Mouse (Mus musculus) embryonic facial prominence, embryonic 11.5 days (tissue): ENCODE data around the gene Blvrb. TPM values are rescaled to one million over a fixed set of nuclear protein-coding genes. Genes with fewer than 3 reads are reported as not detected.
A peak's percentile ranks its signal among the peaks of the same experiment; 100 is the strongest.

ENCODE experiments used
- ATAC-seq: fragments of 200-750 bp; cut with Nextera tagmentation; replicated peaks from 2 replicates; pipeline ENCODE4 v1.8.0; 2017; ENCODE audit warnings: low read depth; ENCODE audit not compliant: insufficient number of reproducible peaks, low FRiP score, low TSS enrichment
- DNase-seq: peaks from one replicate; pipeline ENCODE4 v3.0.0-alpha.2; 2015; ENCODE audit warnings: low spot score
- H3K27ac ChIP-seq: fragments of 300-500 bp; sonication (generic); replicated peaks from 2 replicates; pipeline ENCODE4 v1.5.1; 2014; ENCODE audit warnings: mild to moderate bottlenecking, low read depth, low read length, control low read depth
- H3K27me3 ChIP-seq: fragments of 300-500 bp; sonication (generic); 2 replicates; pipeline ENCODE4 v1.6.1; 2014; ENCODE audit warnings: mild to moderate bottlenecking, low read length, moderate library complexity, mixed read lengths; ENCODE audit not compliant: control insufficient read depth, insufficient read depth
- H3K36me3 ChIP-seq: fragments of 300-500 bp; sonication (generic); replicated peaks from 2 replicates; pipeline ENCODE4 v1.6.1; 2014; ENCODE audit warnings: low read depth, mild to moderate bottlenecking, low read length, moderate library complexity, mixed read lengths; ENCODE audit not compliant: control insufficient read depth, insufficient read depth
- H3K4me1 ChIP-seq: fragments of 300-500 bp; sonication (generic); 2 replicates; pipeline ENCODE4 v1.6.1; 2014; ENCODE audit warnings: low read length, mixed read lengths; ENCODE audit not compliant: control insufficient read depth, insufficient read depth
- H3K4me2 ChIP-seq: fragments of 300-500 bp; sonication (generic); 2 replicates; pipeline ENCODE4 v1.6.1; 2014; ENCODE audit warnings: low read depth, mild to moderate bottlenecking, control low read depth, low read length, moderate library complexity
- H3K4me3 ChIP-seq: fragments of 300-500 bp; sonication (generic); 2 replicates; pipeline ENCODE4 v1.5.1; 2014; ENCODE audit warnings: low read depth, low read length, control low read depth
- H3K9ac ChIP-seq: fragments of 300-500 bp; sonication (generic); replicated peaks from 2 replicates; pipeline ENCODE4 v1.6.1; 2014; ENCODE audit warnings: mild to moderate bottlenecking, control low read depth, low read length
- H3K9me3 ChIP-seq: fragments of 300-500 bp; sonication (generic); replicated peaks from 2 replicates; pipeline ENCODE4 v1.6.1; 2016; ENCODE audit warnings: mild to moderate bottlenecking, low read length, inconsistent platforms, mixed read lengths; ENCODE audit not compliant: control insufficient read depth
- WGBS: fragments of 180-500 bp; shearing (Covaris S2); extraction: QIAGEN DNeasy Blood & Tissue Kit; methylation state at CpG from one replicate; pipeline ENCODE4 v1.1.7; 2014; 5-methylcytosine and 5-hydroxymethylcytosine counted together
- polyA plus RNA-seq: library from polyadenylated mRNA; unstranded; fragments of >200 nt; fragmentation: Nextera tagmentation; extraction: Ambion mirVana; gene quantifications from 2 replicates; pipeline ENCODE4 v1.2.1, GENCODE M21; 2014

Blvrb gene
- polyA plus RNA-seq, 1 experiment from 2014 or later: 33.9 TPM

DNA sequence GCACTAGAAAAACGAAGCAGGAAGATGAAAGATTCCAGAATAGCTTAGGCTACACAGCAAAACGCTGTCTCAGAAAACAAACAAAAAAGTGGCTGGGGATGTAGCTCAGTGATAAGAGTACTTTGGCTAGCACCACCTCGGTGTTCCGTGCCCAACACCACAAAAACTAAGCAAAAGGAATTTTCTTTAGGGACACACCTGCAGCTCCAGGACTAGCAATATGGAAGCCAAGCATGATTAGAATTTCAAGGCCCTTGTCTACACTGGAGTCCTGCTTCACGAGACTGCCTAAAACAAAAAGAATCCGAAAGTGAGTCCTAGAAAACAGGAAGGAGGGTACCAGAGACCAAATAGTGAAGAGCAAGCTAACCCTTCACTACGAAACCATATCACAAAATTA lies 24.8 kb downstream of the Blvrb start:
- ATAC-seq (no peak), DNase-seq (no peak)
- Histone ChIP-seq H3K9ac (no peak overlapping the region), H3K9me3 (no peaks in the 10 kb centered on the region), H3K4me3 (peak overlapping the region; percentile 64), H3K27ac (no peak overlapping the region), H3K36me3 (no peaks in the 10 kb centered on the region; the same call in 1 of the 2 replicates), H3K4me1 (no peaks in the 10 kb centered on the region), H3K4me2 (no peak overlapping the region), H3K27me3 (no peaks in the 10 kb centered on the region)
- WGBS: 42% methylated on average over 7 of the region's 7 CpGs

DNA sequence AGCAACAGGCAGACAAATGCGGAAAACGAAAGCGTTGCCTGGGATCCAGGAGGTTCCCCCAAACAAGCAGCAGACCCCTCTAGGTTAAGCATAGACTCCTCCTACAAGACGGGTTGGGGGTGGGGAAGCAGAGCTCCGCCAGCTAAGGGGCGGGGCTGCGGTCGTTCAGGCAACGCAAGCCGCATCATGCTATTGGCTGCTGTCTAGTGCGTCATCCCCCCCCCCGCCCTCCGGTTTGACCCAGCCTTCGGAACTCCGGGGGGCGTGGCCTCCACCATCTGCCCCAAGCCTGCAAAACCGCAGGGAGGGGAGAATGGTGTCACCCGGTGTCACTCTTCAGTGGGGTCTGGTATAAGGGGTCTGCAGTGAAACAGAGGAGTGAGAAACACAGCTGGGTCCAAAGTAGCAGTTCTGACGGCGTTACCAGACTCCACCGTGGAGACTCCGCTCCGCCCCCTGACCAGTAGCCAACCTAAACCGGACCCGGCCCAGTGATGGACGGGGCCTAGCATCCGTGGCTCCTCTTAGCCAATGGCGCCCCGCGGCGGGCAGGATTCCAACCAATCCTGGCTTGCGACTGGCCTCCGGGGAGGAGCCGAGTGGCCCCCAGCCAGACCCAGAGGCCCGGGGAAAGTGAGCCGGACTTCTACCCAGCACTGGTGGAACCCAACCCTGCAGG lies 25.5 kb downstream of the Blvrb start, which contains the start of gene Sertad3:
Sertad3 (plus strand) TSS at position 613 of the 679 bp plus-strand sequence.
- ATAC-seq (peak; percentile 92), DNase-seq (peak; percentile 99)
- no peaks in the 10 kb centered on the region for H3K4me1 ChIP-seq
- peak within 1 kb of the TSS; percentile 68 for H3K27ac ChIP-seq
- peak within 1 kb of the TSS; percentile 57 for H3K4me2 ChIP-seq
- no peaks in the 10 kb centered on the region; the same call in 1 of the 2 replicates for H3K36me3 ChIP-seq
- peak within 1 kb of the TSS; percentile 64 for H3K9ac ChIP-seq
- no peaks in the 10 kb centered on the region for H3K9me3 ChIP-seq
- under 1% methylated on average over 36 of the region's 36 CpGs for WGBS
- H3K27me3 ChIP-seq: no peaks in the 10 kb centered on the region
- peak within 1 kb of the TSS; percentile 64 for H3K4me3 ChIP-seq

DNA sequence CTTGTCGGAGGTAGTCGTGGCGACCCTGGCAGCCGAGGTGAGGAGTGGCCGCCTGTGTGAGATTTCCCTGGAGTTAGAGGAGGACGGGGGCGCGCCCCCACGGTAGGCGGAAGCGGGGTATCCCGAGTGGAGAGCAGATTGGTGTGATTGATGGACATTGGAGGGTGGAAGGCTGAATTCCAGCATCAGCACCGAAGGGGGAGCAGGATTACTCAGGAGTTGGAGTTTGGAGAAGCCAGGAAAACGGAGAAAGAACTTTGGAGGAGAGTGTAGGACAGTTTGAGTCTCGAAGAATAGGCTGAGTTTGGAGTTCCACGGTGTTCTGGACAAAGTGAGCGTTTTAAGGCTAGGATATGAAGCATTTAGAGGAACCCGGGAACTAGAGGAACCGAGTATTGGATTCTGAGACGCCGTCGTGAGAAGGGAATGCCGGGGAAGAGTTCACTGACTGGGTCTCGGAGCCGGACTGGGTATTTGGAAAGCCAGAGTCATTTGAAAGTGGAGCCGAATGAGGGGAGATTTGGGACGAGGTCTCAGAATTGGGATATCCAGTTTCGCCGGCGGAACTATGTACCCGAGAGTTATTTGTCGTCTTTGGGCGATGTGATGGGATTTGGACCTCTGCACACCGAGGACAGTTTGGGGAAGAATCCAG lies 26.2 kb downstream of the Blvrb start:
- H3K4me2 ChIP-seq: peak overlapping the region; percentile 57
- H3K27me3 ChIP-seq: no peaks in the 10 kb centered on the region
- H3K4me3 ChIP-seq: peak overlapping the region; percentile 64
- no peaks in the 10 kb centered on the region for H3K4me1 ChIP-seq
- 0% methylated on average over 34 of the region's 34 CpGs for WGBS
- no peaks in the 10 kb centered on the region for H3K9me3 ChIP-seq
- peak overlapping the region; percentile 64 for H3K9ac ChIP-seq
- no peak; the same call in 1 of the 2 replicates for ATAC-seq
- H3K27ac ChIP-seq: peak overlapping the region; percentile 68
- no peak for DNase-seq
- H3K36me3 ChIP-seq: no peaks in the 10 kb centered on the region; the same call in 1 of the 2 replicates

DNA sequence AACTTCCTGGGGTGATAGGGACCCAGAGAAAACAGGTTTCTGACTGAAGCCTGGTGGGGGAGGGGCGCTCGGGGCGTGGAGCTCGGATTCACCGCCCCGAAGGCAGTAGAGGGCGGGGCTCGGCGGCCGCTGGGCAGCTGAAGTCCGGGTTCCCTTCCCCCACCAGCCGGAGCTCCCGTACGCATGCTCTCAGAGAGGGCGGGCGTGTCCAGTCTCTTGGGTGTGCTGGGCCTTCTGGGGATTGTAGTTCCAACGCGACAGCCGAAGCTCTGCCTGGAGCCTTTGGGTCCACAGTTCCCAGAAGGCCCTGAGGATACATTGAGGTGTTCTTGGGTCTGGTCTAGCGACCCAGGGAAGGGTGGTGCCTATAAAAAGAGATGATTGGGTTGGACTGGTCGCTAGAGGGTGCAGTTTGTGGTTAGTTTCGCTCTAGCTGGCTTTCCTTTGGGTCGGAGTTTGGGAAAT lies 26.7 kb downstream of the Blvrb start:
- H3K4me3 ChIP-seq: peak overlapping the region; percentile 64
- DNase-seq (peak; percentile 99), ATAC-seq (peak; percentile 89)
- peak overlapping the region; percentile 64 for H3K9ac ChIP-seq
- H3K4me2 ChIP-seq: peak overlapping the region; percentile 57
- no peaks in the 10 kb centered on the region; the same call in 1 of the 2 replicates for H3K36me3 ChIP-seq
- no peaks in the 10 kb centered on the region for H3K4me1 ChIP-seq
- H3K27me3 ChIP-seq: no peaks in the 10 kb centered on the region
- H3K27ac ChIP-seq: peak overlapping the region; percentile 68
- H3K9me3 ChIP-seq: no peaks in the 10 kb centered on the region
- WGBS: 0% methylated on average over 23 of the region's 23 CpGs

- H3K27me3 ChIP-seq: no peaks in the 10 kb centered on the region
- H3K9ac ChIP-seq: no peak overlapping the region
- ATAC-seq (no peak), DNase-seq (no peak)
- no peak overlapping the region for H3K27ac ChIP-seq
- H3K4me2 ChIP-seq: no peak overlapping the region
- no peaks in the 10 kb centered on the region for H3K9me3 ChIP-seq
- H3K36me3 ChIP-seq: no peaks in the 10 kb centered on the region; the same call in 1 of the 2 replicates
- 95% methylated on average over 2 of the region's 2 CpGs for WGBS
- H3K4me1 ChIP-seq: no peaks in the 10 kb centered on the region
- no peak overlapping the region for H3K4me3 ChIP-seq
Measured at GRCm38 (mm10) chr7:27475596-27475995, 27.8 kb downstream of the Blvrb start.

DNA sequence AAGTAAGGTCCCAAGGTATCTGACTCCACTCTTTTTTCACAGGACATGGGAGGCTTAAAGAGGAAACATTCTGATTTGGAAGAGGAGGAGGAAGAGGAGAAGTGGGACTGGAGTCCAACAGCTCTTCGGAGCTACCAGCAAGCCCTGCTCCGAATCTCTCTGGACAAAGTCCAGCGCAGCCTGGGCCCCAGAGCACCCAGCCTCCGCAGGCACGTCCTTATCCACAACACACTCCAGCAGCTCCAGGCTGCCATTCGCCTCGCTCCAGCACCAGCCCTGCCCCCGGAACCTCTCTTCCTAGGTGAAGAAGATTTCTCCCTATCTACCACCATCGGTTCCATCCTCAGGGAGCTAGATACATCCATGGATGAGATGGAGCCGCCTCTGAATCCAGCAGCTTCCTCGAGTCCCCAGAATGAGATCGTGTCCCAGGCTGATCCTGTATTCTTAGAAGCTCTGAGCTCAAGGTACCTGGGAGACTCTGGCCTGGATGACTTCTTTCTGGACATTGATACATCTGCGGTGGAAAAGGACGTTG lies 28.4 kb downstream of the Blvrb start:
- Histone ChIP-seq H3K4me3 (no peak overlapping the region), H3K36me3 (no peaks in the 10 kb centered on the region; the same call in 1 of the 2 replicates), H3K27ac (no peak overlapping the region), H3K4me2 (no peak overlapping the region), H3K9me3 (no peaks in the 10 kb centered on the region), H3K9ac (no peak overlapping the region), H3K27me3 (no peaks in the 10 kb centered on the region), H3K4me1 (no peaks in the 10 kb centered on the region)
- no peak for DNase-seq
- 91% methylated on average over 14 of the region's 14 CpGs for WGBS
- no peak for ATAC-seq

DNA sequence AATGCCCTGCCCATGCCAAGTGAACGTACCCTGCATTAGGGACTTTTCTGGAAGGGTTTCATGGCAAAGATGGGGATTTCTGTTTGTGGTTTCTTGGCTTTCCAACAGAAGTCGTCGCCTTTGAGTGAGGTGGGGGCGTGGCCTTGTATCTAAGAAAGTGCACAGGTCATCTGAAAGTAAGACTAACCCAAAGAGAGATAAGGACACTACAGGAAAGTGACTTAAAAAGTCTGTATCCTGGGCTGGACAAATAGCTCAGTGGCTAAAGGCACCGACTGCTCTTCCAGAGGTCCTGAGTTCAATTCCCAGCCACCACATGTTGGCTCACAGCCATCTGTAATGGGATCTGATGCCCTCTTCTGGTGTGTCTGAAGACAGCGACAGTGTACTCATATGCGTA lies 30.8 kb downstream of the Blvrb start:
- no peak overlapping the region for H3K9ac ChIP-seq
- H3K27ac ChIP-seq: no peak overlapping the region
- WGBS: 81% methylated on average over 7 of the region's 7 CpGs
- no peak for ATAC-seq
- no peaks in the 10 kb centered on the region for H3K4me1 ChIP-seq
- H3K36me3 ChIP-seq: no peaks in the 10 kb centered on the region; the same call in 1 of the 2 replicates
- H3K4me2 ChIP-seq: no peak overlapping the region
- no peaks in the 10 kb centered on the region for H3K9me3 ChIP-seq
- no peaks in the 10 kb centered on the region for H3K27me3 ChIP-seq
- H3K4me3 ChIP-seq: no peak overlapping the region
- no peak for DNase-seq

DNA sequence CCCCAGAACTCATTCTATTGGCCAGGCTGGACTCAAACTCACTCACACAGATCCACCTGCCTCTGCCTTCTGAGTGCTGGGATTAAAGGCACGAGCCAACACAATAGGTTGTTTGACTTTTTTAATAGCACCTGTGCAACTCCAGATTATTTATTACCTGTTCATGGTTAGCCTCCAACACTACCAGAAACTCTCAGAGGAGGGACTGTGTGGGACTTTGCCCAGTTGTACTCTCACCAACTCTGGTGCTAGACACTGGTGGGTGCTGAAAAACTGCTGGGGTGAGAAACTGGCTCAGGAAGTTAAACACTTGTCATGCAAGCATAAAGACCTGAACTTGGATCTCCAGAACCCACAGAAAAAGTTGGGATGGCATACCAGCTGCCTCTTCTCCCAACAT lies 32.0 kb downstream of the Blvrb start:
- Histone ChIP-seq H3K4me1 (no peaks in the 10 kb centered on the region), H3K27ac (no peak overlapping the region), H3K4me2 (no peak overlapping the region), H3K27me3 (no peaks in the 10 kb centered on the region), H3K4me3 (no peak overlapping the region), H3K9me3 (no peaks in the 10 kb centered on the region), H3K36me3 (no peaks in the 10 kb centered on the region; the same call in 1 of the 2 replicates), H3K9ac (no peak overlapping the region)
- no peak for DNase-seq
- 80% methylated on average over 1 of the region's 1 CpGs for WGBS
- ATAC-seq: no peak
